15 mouse cellular contexts compared by ENCODE assay signal in genomic region chr4:100624656-100625055, GRCm38 (mm10).
"Had no signal": no experiment of that assay in that cellular context is flagged by ENCODE, and none has a peak within 500 bp of the region (broad histone marks: within the 10 kb centered on the region; RNA-seq: fewer than 3 reads in every experiment).

No protein-coding gene starts in this region.

- H3K9ac ChIP-seq: neural tube, embryonic 15.5 days; stomach, embryonic 15.5 days had no signal

- H3K27me3 ChIP-seq: neural tube, embryonic 15.5 days; stomach, embryonic 15.5 days had no signal

- DNase-seq: retina, postnatal 1 day; right cerebral cortex, adult 18-20 months; right cerebral cortex, postnatal 14 days; right cerebral cortex, postnatal 25 days; right cerebral cortex, postnatal 4 days; spleen, adult 18-20 months; thymus, adult 18-20 months; thymus, adult 2 months; thymus, postnatal 14 days; thymus, postnatal 25 days; thymus, postnatal 36 days; thymus, postnatal 4 days had no signal

- H3K36me3 ChIP-seq: neural tube, embryonic 15.5 days; stomach, embryonic 15.5 days had no signal

- H3K4me1 ChIP-seq: neural tube, embryonic 15.5 days; stomach, embryonic 15.5 days had no signal

- H3K27ac ChIP-seq: neural tube, embryonic 15.5 days; stomach, embryonic 15.5 days; stomach, postnatal 0 days had no signal

- H3K9me3 ChIP-seq: neural tube, embryonic 15.5 days; stomach, embryonic 15.5 days had no signal

- H3K4me3 ChIP-seq: neural tube, embryonic 15.5 days; stomach, embryonic 15.5 days had no signal

- H3K4me2 ChIP-seq: neural tube, embryonic 15.5 days; stomach, embryonic 15.5 days had no signal
